Mouse (Mus musculus) mature B cell (primary cell): ENCODE data around the gene Ppfia3.

ENCODE experiments used
- in situ Hi-C: fragments of 300-500 bp; cut with MboI; formaldehyde crosslinking; loops from 2 replicates; pipeline ENCODE4 v1.14.3; 2019

Ppfia3 gene

GRCm38 (mm10) chr7:45343543-45343942 lies 23.3 kb downstream of the Ppfia3 start:
- in situ Hi-C loops = no loop called here

GRCm38 (mm10) chr7:45342081-45342480 lies 24.7 kb downstream of the Ppfia3 start:
- in situ Hi-C loops = no loop called here

- in situ Hi-C loops = no loop called here
Observed at GRCm38 (mm10) chr7:45341303-45341702, 25.5 kb downstream of the Ppfia3 start.

DNA sequence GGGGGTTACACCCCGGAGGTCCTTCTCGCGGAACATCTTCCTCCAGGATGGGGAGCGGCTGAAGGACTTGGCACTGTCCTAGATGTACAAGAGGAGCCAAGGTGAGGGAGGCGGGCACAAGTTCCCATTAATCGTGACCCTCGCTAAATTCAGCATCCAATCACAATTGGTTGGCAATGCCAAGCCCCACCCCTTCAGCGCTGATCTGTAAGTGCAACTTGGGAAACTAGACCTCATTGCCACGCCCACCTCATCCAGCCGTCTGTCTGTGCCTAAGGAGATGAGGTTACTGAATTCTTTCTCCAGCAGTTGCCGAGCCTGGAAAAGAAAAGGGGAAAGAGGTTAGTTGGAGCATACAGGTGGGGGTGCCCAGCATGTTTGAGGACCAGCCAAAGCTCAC lies 26.1 kb downstream of the Ppfia3 start:
- in situ Hi-C loops = no loop called here

DNA sequence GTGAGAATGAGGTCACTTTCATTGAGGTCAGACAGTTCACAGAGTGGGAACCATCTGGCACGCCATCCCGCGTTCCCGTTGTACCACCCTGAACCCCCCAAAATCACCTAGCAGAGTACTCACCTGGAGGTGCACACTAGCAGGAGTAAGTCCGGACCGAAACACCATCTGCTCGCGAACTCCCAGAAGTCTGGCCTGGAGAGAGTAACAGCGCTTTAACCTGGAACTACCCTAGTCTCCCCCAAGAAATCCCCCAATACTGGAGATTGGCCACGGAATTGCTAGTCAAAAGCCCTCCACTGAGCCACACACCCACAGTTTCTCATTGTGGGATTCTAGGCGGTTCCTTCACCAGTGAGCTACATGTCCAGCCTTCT lies 26.8 kb downstream of the Ppfia3 start:
- in situ Hi-C loops = no loop called here

GRCm38 (mm10) chr7:45339410-45340065 lies 27.3 kb downstream of the Ppfia3 start:
- in situ Hi-C loops = no loop called here

DNA sequence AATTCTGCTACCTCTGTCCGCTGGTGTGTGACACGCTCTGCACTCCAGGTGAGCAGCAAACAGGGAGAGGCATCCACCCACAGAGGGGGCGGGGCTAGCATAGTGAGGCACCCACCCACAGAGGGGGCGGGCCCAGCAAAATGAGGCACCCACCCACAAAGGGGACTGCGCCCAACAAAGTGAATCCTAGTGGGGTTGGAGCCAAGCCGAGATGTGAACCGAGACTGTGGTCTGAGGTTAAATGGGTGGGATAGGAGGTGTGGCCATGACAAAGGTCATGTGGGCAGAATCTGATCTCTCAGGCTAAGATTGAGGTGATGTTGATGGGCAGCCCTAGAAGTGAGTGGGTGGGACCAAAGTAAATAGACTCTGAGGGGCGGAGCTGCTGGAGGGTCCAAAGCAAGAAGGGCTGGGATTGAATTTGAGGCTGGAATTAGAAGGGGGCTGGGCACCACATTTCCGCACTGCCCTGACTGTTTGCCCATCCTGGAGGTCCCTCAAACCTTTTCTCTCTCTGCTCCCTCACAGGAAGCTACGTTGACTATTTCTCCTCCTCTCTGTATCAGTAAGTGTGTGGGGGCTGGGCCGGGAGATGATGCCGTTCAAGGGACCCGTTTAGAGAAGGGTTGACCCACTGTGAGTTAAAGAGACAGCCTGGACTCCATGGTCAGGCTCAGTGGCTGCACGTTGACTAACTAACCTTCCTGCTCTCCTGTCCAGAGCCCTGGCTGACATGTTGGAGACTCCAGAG lies 28.5 kb downstream of the Ppfia3 start:
- in situ Hi-C loops = no loop called here

- in situ Hi-C loops = no loop called here
Observed at GRCm38 (mm10) chr7:45337469-45337868, 29.4 kb downstream of the Ppfia3 start.

GRCm38 (mm10) chr7:45336319-45336718 lies 30.5 kb downstream of the Ppfia3 start:
- in situ Hi-C loops = no loop called here

- in situ Hi-C loops = no loop called here
Observed at GRCm38 (mm10) chr7:45335056-45335455, 31.8 kb downstream of the Ppfia3 start, which contains the start of gene Hrc. TSS of gene Hrc (plus strand) at chr7:45335290.

DNA sequence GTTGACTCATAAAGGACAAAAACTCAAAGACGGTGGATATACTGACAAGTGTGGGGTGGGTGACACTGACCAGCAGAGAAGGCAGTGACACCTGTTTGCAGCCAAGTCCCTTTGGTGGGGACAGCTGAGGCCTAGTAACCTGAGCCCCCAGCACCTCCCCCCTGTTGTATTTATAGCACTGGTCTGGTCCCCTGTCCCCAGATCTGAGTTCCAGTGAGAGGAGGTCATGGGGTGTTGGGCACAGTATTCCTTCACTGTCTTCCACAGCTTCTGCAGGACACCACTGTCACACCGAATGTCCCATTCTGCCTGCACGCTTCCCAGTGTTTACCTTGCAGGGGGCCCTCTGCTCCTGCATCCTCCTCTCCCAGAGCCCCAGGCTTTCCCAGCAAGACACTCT lies 32.2 kb downstream of the Ppfia3 start:
- in situ Hi-C loops = no loop called here

DNA sequence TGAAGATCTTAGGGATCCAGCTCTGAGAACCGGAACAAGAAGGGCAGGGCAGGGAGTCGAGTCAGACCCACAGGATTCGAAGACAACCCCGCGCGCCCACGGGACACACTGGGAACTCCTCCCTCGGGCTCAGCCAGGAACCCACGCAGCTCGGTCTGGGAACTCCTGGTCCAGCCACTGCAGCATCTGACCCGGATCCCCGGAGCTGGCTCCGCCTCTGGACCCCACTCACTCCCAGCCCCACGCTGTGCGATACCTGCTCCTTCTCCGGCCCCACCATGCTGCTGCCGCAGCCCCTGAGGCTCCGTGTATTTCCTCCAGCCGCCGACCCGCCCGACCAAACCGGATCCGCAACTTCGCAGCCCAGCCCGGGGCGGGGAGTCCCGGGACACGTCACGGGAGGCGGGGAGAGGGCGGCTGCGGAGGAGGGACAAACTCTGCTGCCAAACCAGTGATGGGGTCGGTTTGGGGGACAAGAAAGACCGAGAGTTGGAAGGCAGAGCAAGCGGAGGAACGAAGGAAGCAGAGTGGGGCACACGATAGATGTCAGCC lies 33.3 kb downstream of the Ppfia3 start, which contains the start of gene Trpm4:
TSS of gene Trpm4 (minus strand) at position 350 of the 552 bp plus-strand sequence.
- in situ Hi-C loops = no loop called here

- in situ Hi-C loops = no loop called here
Observed at GRCm38 (mm10) chr7:45332685-45333425, 34.0 kb downstream of the Ppfia3 start.

DNA sequence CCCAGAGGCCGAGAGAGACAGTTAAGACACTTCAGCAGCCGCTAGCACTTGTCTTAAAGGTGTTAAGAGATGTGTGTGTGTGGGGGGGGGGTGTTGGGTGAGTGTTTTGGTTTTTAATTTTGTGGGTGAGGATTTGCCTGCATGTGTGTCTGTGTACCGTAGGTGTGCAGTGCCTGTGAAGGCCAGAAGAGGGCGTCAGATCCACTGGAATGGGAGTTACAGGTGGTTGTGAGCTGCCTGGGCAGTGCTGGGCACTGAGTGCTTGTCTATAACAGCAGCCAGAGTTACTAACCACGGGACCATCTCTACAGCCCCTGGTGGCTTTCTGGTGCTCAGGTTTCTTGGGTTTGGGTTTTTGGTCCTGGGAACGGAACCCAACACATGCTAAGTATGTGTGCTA lies 35.3 kb downstream of the Ppfia3 start:
- in situ Hi-C loops = no loop called here

GRCm38 (mm10) chr7:45328841-45329475 lies 37.9 kb downstream of the Ppfia3 start:
- in situ Hi-C loops = no loop called here

DNA sequence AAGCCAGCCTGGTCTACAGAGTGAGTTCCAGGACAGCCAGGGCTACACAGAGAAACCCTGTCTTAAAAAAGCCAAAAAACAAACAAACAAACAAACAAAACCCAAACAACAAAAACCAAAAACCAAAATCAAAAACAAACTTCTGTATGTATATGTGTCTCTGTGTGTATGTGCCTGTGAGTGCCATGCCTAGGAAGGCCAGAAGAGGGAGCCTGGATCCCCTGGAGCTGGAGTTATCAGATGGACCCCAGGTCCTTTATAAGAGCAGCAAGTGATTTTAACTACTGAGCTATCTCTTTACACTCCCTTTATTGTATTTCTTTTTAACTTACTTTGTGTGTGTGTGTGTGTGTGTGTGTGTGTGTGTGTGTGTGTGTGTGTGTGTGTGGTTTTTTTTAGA lies 41.0 kb downstream of the Ppfia3 start:
- in situ Hi-C loops = no loop called here

GRCm38 (mm10) chr7:45323069-45323468 lies 43.8 kb downstream of the Ppfia3 start:
- in situ Hi-C loops = no loop called here

DNA sequence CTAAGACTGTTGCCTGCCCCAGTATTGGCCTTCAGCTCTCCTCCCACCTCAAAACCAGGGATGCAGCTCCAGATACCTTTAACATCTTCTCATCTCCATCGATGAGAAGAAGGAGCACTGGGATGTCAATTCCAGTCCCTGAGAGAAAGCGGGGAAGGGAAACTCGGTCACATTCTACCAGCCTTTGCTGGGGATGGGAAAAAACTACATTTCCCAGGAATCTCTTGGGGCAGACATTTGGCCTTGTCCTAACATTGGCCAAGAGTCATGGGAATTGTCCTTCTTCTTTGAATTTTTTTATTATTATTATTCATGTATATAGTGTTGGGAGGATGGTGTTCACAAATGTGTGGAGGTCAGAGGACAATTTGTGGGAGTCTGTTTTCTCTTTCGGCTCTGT lies 44.6 kb downstream of the Ppfia3 start:
- in situ Hi-C loops = no loop called here

DNA sequence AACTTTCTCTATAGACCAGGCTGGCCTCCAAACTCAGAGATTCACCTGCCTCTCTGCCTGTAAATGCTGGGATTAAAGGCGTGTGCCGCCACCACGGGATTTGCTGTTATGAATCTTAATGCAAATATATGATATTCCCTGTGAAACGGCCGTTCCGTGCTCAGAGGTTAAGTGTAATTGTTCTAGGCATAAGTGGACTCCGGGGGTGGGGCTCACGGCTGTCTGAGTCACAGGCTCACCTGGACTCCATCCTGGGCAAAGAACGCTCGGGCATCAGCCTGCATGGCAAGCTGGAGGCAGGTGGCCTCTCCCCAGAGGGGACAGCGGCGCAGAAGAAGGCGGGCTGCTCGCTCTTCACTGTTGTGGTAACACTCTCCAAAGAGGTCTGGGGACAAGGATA lies 50.3 kb downstream of the Ppfia3 start:
- in situ Hi-C loops = no loop called here

DNA sequence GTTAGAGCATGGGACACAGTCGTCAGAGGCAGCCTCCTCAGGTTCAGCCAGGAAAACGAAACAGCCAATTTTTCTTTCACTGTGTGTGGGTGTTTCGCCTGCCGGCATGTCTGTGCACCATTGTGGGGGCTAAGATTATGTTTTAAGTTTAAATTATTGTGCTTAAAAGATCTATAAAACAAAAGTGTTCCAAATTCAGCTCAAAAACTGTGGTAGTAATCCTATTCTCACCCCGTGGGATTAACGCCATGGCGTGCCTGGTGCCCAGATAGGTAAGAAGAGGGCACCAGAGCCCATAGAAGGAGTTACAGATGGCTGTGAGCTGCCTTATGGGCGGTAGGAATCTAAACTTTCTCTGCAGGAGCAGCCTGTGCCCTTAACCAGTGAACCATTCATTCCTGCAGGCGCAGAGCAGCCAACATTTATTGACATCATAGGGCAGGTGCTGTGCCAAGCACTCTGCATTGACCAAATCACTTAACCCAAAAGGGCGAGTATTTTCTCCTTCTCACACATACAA lies 51.6 kb downstream of the Ppfia3 start:
- in situ Hi-C loops = no loop called here

GRCm38 (mm10) chr7:45313495-45313894 lies 53.3 kb downstream of the Ppfia3 start:
- in situ Hi-C loops = no loop called here
